Mouse (Mus musculus) adrenal gland, postnatal 4 days (tissue): Measurements from ENCODE around the gene Zfp566. TPM values are rescaled to one million over a fixed set of nuclear protein-coding genes. Genes with fewer than 3 reads are reported as not detected.

Experiments used
- DNase-seq, 2 experiments: peaks; one replicate each; pipeline ENCODE4 v3.0.0; 2021 to 2022; ENCODE audit warnings: low spot score in 2 of 2, mixed read lengths in 2 of 2
- microRNA-seq: library from miRNA; unstranded; fragments of <30 nt; microRNA quantifications from one replicate; pipeline ENCODE4 v1.2.0, GENCODE M21; 2021
- total RNA-seq, 2 experiments: library from RNA; stranded (reverse); gene quantifications; 2 replicates each; pipeline ENCODE4 v1.2.3; 2021

Gene Zfp566
- total RNA-seq, 2 experiments from 2014 or later, result 6.1 to 7.0 TPM

GRCm38 (mm10) chr7:30060341-30060740, 30.0 kb downstream of the Zfp566 start:
- DNase-seq, result no peak

- DNase-seq, result no peak
These were observed 36.7 kb downstream of the Zfp566 start for GRCm38 (mm10) chr7:30053591-30053990.

GRCm38 (mm10) chr7:30050882-30051548, 39.3 kb downstream of the Zfp566 start, which contains the start of gene Zfp14:
Zfp14 (minus strand) TSS chr7:30051380.
- DNase-seq, result peak; percentile 62

- DNase-seq, result no peak
These were observed 42.2 kb downstream of the Zfp566 start for GRCm38 (mm10) chr7:30048126-30048525.

GRCm38 (mm10) chr7:30044354-30044753, 46.0 kb downstream of the Zfp566 start:
- no peak for DNase-seq

GRCm38 (mm10) chr7:30034331-30034730, 56.0 kb downstream of the Zfp566 start:
- DNase-seq, result no peak

GRCm38 (mm10) chr7:30031379-30031778, 58.9 kb downstream of the Zfp566 start:
- no peak for DNase-seq

- DNase-seq, result no peak
These were observed 59.6 kb downstream of the Zfp566 start for GRCm38 (mm10) chr7:30030677-30031076.

- no peak for DNase-seq
These were observed 61.8 kb downstream of the Zfp566 start for GRCm38 (mm10) chr7:30028572-30028971.

Small RNA genes lying within 50 kb of the gene (microRNA-seq; reads per million reads assigned to microRNA genes)
- not detected for gene Gm23368

Other genes with a start within 250 kb of the Zfp566 start
- 1 to 10 TPM; 2.4 to 2.5 TPM for gene Zfp940, start 236.9 kb downstream of the Zfp566 start, total RNA-seq
- gene Zfp420, start 230.5 kb downstream of the Zfp566 start, total RNA-seq, result 1 to 10 TPM; 5.2 to 5.4 TPM
- 10 to 100 TPM; 15.4 to 16.6 TPM for gene Zfp27, start 184.0 kb downstream of the Zfp566 start, total RNA-seq
- gene Zfp383, start 182.3 kb downstream of the Zfp566 start, total RNA-seq, result 10 to 100 TPM; 11.0 to 12.1 TPM
- gene Zfp74, start 136.4 kb downstream of the Zfp566 start, total RNA-seq, result 10 to 100 TPM; 13.3 to 16.0 TPM
- 10 to 100 TPM; 22.8 to 26.2 TPM for gene Zfp568, start 106.6 kb downstream of the Zfp566 start, total RNA-seq
- 1 to 10 TPM; 3.5 to 4.1 TPM for gene Zfp14, start 39.1 kb downstream of the Zfp566 start, total RNA-seq
- 1 to 10 TPM; 1.4 to 2.3 TPM for gene Zfp82, start 17.6 kb downstream of the Zfp566 start, total RNA-seq
- gene Gm26920, start 117 bp downstream of the Zfp566 start, total RNA-seq, result not detected
- gene Zfp260, start 4.2 kb upstream of the Zfp566 start, total RNA-seq, result 10 to 100 TPM; 50.7 to 52.1 TPM
- gene Zfp382, start 31.4 kb upstream of the Zfp566 start, total RNA-seq, result 10 to 100 TPM in 1 of 2 experiments, 1 to 10 TPM in 1; 8.0 to 10.2 TPM
- 10 to 100 TPM; 77.4 to 83.3 TPM for gene Zfp146, start 79.2 kb upstream of the Zfp566 start, total RNA-seq
- 100 to 1,000 TPM; 176 to 250 TPM for gene Cox7a1, start 93.6 kb upstream of the Zfp566 start, total RNA-seq
- gene Capns1, start 108.3 kb upstream of the Zfp566 start, total RNA-seq, result 100 to 1,000 TPM; 418 to 431 TPM
- gene Polr2i, start 141.4 kb upstream of the Zfp566 start, total RNA-seq, result 10 to 100 TPM; 82.1 to 84.3 TPM
- 10 to 100 TPM; 84.3 to 85.1 TPM for gene Tbcb, start 141.7 kb upstream of the Zfp566 start, total RNA-seq
- gene Ovol3, start 145.2 kb upstream of the Zfp566 start, total RNA-seq, result not detected
- under 1 TPM; 0.54 to 0.70 TPM for gene Thap8, start 189.6 kb upstream of the Zfp566 start, total RNA-seq
- gene Wdr62, start 189.9 kb upstream of the Zfp566 start, total RNA-seq, result 10 to 100 TPM; 12.1 to 13.5 TPM
- gene Clip3, start 201.2 kb upstream of the Zfp566 start, total RNA-seq, result 10 to 100 TPM; 50.8 to 59.8 TPM
- 10 to 100 TPM; 58.1 to 59.4 TPM for gene Alkbh6, start 218.2 kb upstream of the Zfp566 start, total RNA-seq
- 10 to 100 TPM; 40.1 to 60.6 TPM for gene Syne4, start 224.3 kb upstream of the Zfp566 start, total RNA-seq
- 1 to 10 TPM; 1.4 to 1.7 TPM for gene E130208F15Rik, start 231.2 kb upstream of the Zfp566 start, total RNA-seq
- gene Sdhaf1, start 233.4 kb upstream of the Zfp566 start, total RNA-seq, result 10 to 100 TPM; 12.4 to 15.0 TPM